Mouse (Mus musculus): ENCODE results near the gene Hhipl1. TPM values are rescaled to one million over a fixed set of nuclear protein-coding genes. Genes with fewer than 3 reads are reported as not detected.

The Hhipl1 gene
- total RNA-seq, 1 experiment from 2014 or later: not detected

DNA sequence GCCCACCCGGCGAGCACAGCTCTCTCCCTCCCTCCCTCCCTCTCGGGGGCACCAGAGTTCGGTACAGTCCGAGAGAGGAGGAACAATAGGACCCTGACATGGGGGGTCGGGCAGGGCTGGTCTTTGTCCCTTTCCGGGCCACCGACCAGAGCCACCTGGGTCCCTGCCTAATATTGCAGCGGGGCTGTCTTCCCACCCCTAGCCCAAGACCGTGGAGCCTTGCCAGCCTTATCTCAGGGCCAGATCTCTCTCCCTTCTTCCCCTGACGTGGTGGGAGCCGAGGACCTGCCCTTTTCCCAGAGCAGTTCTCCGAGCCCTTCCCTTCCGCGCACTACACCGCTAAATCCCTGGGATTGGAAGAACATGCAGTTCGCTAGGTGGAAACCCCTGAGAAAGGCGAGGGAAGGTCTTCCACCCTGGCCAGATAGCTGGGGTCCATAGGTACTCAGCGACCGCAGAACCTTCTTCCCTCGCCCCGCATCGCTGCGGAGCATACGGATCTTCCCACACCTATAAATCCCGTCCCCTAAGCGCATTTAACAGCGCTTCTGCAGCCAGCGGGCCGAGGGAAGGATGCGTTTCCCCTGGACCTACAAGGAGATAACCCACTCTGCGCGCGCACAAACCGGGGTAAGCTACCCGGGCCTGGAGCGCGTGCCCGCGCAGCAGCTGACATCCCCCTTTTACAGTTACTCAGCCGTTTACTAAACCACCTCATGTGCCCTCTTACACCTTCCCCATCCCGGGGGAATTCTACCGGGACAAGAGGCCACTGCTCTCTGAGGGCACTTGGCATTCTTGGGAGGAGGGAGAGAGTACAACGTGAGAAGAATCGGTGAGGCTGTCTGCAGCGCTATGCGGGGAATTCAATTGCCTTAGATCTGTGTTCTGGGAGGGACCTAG lies 29.9 kb upstream of the Hhipl1 start:
- no peak for ATAC-seq (replicated peaks; ENCODE audit: insufficient number of reproducible peaks, low FRiP score, low TSS enrichment, poor library complexity, severe bottlenecking)

- no peak for ATAC-seq (replicated peaks; ENCODE audit: insufficient number of reproducible peaks, low FRiP score, low TSS enrichment, poor library complexity, severe bottlenecking)
Measured at GRCm38 (mm10) chr12:108277341-108277841, 28.7 kb upstream of the Hhipl1 start.

DNA sequence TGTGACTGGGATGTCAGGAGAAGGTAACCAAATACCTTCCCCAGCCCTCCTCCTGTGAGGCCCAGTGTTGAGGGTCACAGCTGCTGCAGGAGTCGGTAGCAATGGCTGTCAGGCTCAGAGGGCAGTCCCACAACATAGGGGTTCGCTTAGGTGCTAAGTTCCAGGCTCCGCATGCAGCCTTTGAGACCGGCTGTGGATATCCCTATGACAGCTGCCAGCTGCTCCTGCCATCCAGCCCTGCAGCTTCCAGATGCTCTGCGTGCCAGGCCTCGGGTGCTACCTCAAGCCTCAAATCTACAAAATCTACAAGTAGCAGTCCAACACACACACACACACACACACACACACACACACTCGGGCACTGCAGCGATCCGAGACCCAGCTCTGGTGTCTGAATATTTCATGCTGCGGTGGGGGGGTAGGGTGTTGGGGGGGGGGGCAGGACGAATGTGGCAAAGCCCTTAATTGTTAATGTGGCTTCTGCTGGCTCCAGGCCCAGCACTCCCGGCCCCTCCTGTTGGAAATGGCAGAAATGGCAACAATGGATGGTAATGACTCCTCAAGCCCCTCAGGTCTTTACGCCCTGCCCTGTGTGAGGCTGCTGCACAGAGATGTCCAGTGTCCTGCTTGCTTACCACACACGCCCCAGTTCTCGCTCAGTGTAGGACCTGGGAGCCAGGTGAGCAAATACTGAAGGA lies 27.7 kb upstream of the Hhipl1 start:
- no peak for ATAC-seq (replicated peaks; ENCODE audit: insufficient number of reproducible peaks, low FRiP score, low TSS enrichment, poor library complexity, severe bottlenecking)

GRCm38 (mm10) chr12:108284455-108285224 lies 21.4 kb upstream of the Hhipl1 start:
- ATAC-seq (replicated peaks; ENCODE audit: insufficient number of reproducible peaks, low FRiP score, low TSS enrichment, poor library complexity, severe bottlenecking): no peak

DNA sequence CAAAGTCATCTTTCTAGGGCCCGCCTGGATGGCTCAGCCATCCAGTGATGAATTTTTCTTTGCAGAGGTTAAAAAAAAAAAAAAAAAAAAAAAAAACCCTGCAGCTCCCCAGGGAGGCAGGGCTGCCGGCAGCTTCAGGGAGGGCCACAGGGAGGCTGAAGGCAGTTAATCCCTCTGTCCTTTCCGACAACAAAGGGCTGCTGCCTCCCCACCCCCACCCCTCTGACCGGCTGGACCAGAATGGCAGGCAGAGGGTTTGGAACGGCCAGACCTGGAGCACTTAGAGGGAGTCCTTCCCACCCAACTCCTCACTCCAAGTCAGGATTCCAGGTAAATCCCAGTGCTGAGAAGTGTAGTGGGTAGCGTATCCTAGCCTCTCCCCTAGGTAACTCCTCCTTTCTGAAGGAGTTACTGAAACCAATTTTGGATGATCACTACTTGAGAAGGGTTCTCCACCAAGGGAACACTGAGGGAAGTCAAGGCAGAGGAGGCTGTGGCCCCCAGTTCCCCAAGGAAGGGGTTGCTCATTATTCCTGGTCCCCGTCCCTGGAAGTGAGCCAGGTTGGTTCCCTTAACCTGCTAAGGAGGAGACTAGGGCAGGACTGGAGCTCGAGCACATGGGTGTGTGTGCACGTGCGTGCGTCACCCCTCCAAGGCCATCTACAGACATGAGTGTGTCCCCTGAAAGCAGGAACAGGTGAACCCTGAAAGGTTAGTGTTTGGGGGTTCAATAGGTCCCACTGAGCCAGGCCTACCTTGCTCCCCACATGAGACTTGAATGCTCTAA lies 20.7 kb upstream of the Hhipl1 start:
- no peak for ATAC-seq (replicated peaks; ENCODE audit: insufficient number of reproducible peaks, low FRiP score, low TSS enrichment, poor library complexity, severe bottlenecking)

GRCm38 (mm10) chr12:108286381-108286780 lies 19.7 kb upstream of the Hhipl1 start:
- no peak for ATAC-seq (replicated peaks; ENCODE audit: insufficient number of reproducible peaks, low FRiP score, low TSS enrichment, poor library complexity, severe bottlenecking)

GRCm38 (mm10) chr12:108287011-108287410 lies 19.1 kb upstream of the Hhipl1 start:
- ATAC-seq (replicated peaks; ENCODE audit: insufficient number of reproducible peaks, low FRiP score, low TSS enrichment, poor library complexity, severe bottlenecking): no peak

- no peak for ATAC-seq (replicated peaks; ENCODE audit: insufficient number of reproducible peaks, low FRiP score, low TSS enrichment, poor library complexity, severe bottlenecking)
Measured at GRCm38 (mm10) chr12:108288127-108288880, 17.8 kb upstream of the Hhipl1 start.

DNA sequence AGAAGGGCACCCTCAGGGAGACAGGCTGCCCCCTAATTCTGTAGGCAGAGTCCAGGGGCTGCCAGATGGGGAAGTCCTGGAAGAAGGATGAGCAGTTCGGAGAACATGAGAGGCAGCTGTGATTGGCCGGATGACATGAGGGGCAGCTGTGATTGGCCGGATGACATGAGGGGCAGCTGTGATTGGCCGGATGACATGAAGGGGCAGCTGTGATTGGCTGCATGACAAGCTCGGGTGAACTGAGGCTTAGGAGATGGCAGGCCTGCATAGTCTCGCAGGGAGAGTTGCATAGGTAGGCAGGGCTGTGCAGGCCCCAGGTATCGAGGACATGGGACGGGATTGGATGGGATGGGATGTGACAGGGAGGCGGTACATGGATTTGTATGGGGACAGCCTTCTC lies 13.7 kb upstream of the Hhipl1 start:
- no peak for ATAC-seq (replicated peaks; ENCODE audit: insufficient number of reproducible peaks, low FRiP score, low TSS enrichment, poor library complexity, severe bottlenecking)

- ATAC-seq (replicated peaks; ENCODE audit: insufficient number of reproducible peaks, low FRiP score, low TSS enrichment, poor library complexity, severe bottlenecking): no peak
Measured at GRCm38 (mm10) chr12:108292957-108293356, 13.1 kb upstream of the Hhipl1 start.

GRCm38 (mm10) chr12:108294620-108295019 lies 11.4 kb upstream of the Hhipl1 start:
- no peak for ATAC-seq (replicated peaks; ENCODE audit: insufficient number of reproducible peaks, low FRiP score, low TSS enrichment, poor library complexity, severe bottlenecking)

DNA sequence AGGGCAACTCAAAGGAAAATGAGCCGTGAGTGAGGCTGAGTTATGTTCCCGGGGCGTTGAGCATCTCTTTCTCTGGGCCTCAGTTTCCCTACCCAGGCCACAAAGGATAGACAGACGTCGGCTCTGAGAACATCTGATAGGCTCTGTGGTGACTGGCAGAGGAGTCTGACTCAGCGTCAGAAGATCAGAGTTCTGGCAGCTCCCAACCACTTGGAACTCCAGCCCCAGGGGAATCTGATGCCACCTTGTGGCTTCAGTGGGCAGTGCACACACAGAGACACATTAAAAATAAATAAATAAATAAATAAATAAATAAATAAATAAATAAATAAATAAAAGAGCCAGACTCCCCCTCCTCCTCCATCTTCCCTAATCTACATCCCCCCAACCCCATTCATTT lies 9.0 kb upstream of the Hhipl1 start:
- no peak for ATAC-seq (replicated peaks; ENCODE audit: insufficient number of reproducible peaks, low FRiP score, low TSS enrichment, poor library complexity, severe bottlenecking)

DNA sequence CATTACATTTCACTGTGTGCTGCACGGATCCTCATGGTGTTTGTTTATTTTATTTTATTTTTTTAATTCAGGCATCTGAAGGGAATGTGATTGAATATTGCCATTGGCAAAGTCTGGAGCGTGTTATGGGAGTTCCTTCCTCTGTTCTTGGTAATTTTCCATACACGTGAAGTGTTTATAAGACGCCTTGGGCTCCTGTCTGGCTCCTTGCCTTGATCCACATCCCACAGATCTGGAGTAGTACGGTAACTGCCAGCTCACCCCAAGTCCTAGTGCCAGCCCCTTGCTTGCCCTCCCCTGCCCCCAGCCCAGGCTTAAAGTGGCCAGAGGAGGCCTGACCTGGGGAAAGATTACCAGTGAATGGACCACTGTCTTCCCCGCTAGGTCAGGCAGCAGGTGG lies 5.1 kb upstream of the Hhipl1 start:
- no peak for ATAC-seq (replicated peaks; ENCODE audit: insufficient number of reproducible peaks, low FRiP score, low TSS enrichment, poor library complexity, severe bottlenecking)

DNA sequence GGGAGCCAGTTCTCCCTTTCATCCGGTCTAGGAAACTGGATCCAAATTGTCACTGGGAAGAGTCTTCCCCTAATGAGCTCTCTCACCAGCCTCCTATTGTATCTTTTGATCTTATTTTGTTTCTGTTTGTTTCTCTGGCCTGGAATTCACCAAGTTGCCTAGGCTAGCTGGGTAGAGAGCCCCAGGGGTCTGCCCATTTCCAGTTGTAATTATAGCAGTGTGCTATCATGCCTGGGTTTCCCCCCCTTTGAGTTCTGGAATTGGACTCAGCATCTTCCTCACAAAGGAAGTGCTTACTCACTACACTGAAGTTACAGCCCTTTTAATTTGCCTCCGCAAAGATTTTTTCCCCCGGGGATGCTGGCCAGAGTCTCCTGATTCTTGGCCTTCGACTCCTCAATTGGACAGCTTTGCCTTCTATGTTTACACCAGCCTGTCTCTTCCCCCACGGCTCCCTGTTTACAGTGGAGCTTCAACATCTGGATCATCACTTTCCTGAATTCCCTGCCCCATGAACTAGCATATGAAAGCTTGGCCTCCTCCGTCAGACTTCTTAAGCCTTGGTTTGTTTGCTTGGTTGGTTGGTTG lies 2.2 kb upstream of the Hhipl1 start:
- no peak for ATAC-seq (replicated peaks; ENCODE audit: insufficient number of reproducible peaks, low FRiP score, low TSS enrichment, poor library complexity, severe bottlenecking)

- no peak for ATAC-seq (replicated peaks; ENCODE audit: insufficient number of reproducible peaks, low FRiP score, low TSS enrichment, poor library complexity, severe bottlenecking)
Measured at GRCm38 (mm10) chr12:108305172-108305571, 898 bp upstream of the Hhipl1 start.

GRCm38 (mm10) chr12:108307553-108307952 lies 1.5 kb downstream of the Hhipl1 start:
- ATAC-seq (replicated peaks; ENCODE audit: insufficient number of reproducible peaks, low FRiP score, low TSS enrichment, poor library complexity, severe bottlenecking): no peak

- no peak for ATAC-seq (replicated peaks; ENCODE audit: insufficient number of reproducible peaks, low FRiP score, low TSS enrichment, poor library complexity, severe bottlenecking)
Measured at GRCm38 (mm10) chr12:108308363-108308856, 2.3 kb downstream of the Hhipl1 start.

Data from monocyte, adult 5-6 weeks (primary cell).